Mouse (Mus musculus): ENCODE measurements at regions not wholly inside any gene's neighbourhood (a gene's known extent, or its start where the extent isn't known, plus 50 kb on each side); places are given as distances from the start of the nearest gene placed in this dataset.

- Histone ChIP-seq H3K27me3 (ENCODE audit: control insufficient read depth, insufficient read depth, low read depth, low read length) (no peaks in the 10 kb centered on the region), H3K27ac (ENCODE audit: low read length) (no peak overlapping the region), H3K4me2 (ENCODE audit: low read depth, low read length) (no peak overlapping the region), H3K9ac (ENCODE audit: low read depth, low read length) (no peak overlapping the region), H3K9me3 (replicated peaks; ENCODE audit: control insufficient read depth, low read length) (0 out of 2 replicates have a peak, but pooled peaks cover 2% of the 10 kb centered on the region), H3K36me3 (ENCODE audit: control insufficient read depth, insufficient read depth) (no peaks in the 10 kb centered on the region), H3K4me1 (ENCODE audit: control insufficient read depth, low read depth, low read length) (no peaks in the 10 kb centered on the region), H3K4me3 (ENCODE audit: low read depth, low read length) (no peak overlapping the region)
- no peak for ATAC-seq (ENCODE audit: low read depth)
These were observed 69.5 kb upstream of the St6galnac5 start for GRCm38 (mm10) chr3:153051566-153051965.

GRCm38 (mm10) chr3:153045328-153045727 lies 63.3 kb upstream of the St6galnac5 start:
- Histone ChIP-seq H3K27ac (ENCODE audit: low read length) (no peak overlapping the region), H3K9ac (ENCODE audit: low read depth, low read length) (no peak overlapping the region), H3K4me1 (ENCODE audit: control insufficient read depth, low read depth, low read length) (no peaks in the 10 kb centered on the region), H3K4me2 (ENCODE audit: low read depth, low read length) (no peak overlapping the region), H3K36me3 (ENCODE audit: control insufficient read depth, insufficient read depth) (no peaks in the 10 kb centered on the region), H3K27me3 (ENCODE audit: control insufficient read depth, insufficient read depth, low read depth, low read length) (no peaks in the 10 kb centered on the region), H3K9me3 (replicated peaks; ENCODE audit: control insufficient read depth, low read length) (no peaks in the 10 kb centered on the region), H3K4me3 (ENCODE audit: low read depth, low read length) (no peak overlapping the region)
- peak; percentile 30 for ATAC-seq (ENCODE audit: low read depth)
- 71% methylated on average over 2 of the region's 2 CpGs for WGBS (ENCODE audit: insufficient replicate concordance)

GRCm38 (mm10) chr3:153033980-153034379 lies 51.9 kb upstream of the St6galnac5 start:
- 63% methylated on average over 6 of the region's 6 CpGs for WGBS (ENCODE audit: insufficient replicate concordance)
- Histone ChIP-seq H3K36me3 (ENCODE audit: control insufficient read depth, insufficient read depth) (no peaks in the 10 kb centered on the region), H3K27ac (ENCODE audit: low read length) (no peak overlapping the region), H3K4me2 (ENCODE audit: low read depth, low read length) (no peak overlapping the region), H3K4me1 (ENCODE audit: control insufficient read depth, low read depth, low read length) (no peaks in the 10 kb centered on the region), H3K4me3 (ENCODE audit: low read depth, low read length) (no peak overlapping the region), H3K9ac (ENCODE audit: low read depth, low read length) (no peak overlapping the region), H3K9me3 (replicated peaks; ENCODE audit: control insufficient read depth, low read length) (no peaks in the 10 kb centered on the region), H3K27me3 (ENCODE audit: control insufficient read depth, insufficient read depth, low read depth, low read length) (no peaks in the 10 kb centered on the region)
- ATAC-seq (ENCODE audit: low read depth): no peak
